Mouse (Mus musculus) kidney, postnatal 4 days (tissue): ENCODE measurements around the gene Duxf3.
"Not testable (repeated sequence)": the region's sequence is repeated elsewhere in the genome, so short reads cannot be mapped to it uniquely, and the experiment has no call there.

Experiments used
- DNase-seq, 2 experiments: peaks; one replicate each; pipeline ENCODE4 v3.0.0; 2021; ENCODE audit warnings: mixed read lengths in 2 of 2

The Duxf3 gene

GRCm38 (mm10) chr10:58221571-58221970, 10.9 kb downstream of the Duxf3 start:
- not testable (repeated sequence) for DNase-seq

GRCm38 (mm10) chr10:58220726-58221125, 11.7 kb downstream of the Duxf3 start:
- DNase-seq = peak in 1 of 2 experiments; percentile 30

GRCm38 (mm10) chr10:58217366-58217765, 15.1 kb downstream of the Duxf3 start:
- DNase-seq = no peak

GRCm38 (mm10) chr10:58215353-58215752, 17.1 kb downstream of the Duxf3 start:
- DNase-seq = no peak

- DNase-seq = no peak
Observed at GRCm38 (mm10) chr10:58214934-58215333, 17.5 kb downstream of the Duxf3 start.

GRCm38 (mm10) chr10:58214497-58214896, 18.0 kb downstream of the Duxf3 start:
- DNase-seq = no peak

- DNase-seq = no peak
Observed at GRCm38 (mm10) chr10:58212230-58212629, 20.2 kb downstream of the Duxf3 start.

GRCm38 (mm10) chr10:58211213-58211612, 21.3 kb downstream of the Duxf3 start:
- no peak for DNase-seq

GRCm38 (mm10) chr10:58210514-58210913, 22.0 kb downstream of the Duxf3 start:
- DNase-seq = no peak

- DNase-seq = no peak
Observed at GRCm38 (mm10) chr10:58209710-58210467, 22.6 kb downstream of the Duxf3 start.

- DNase-seq = no peak
Observed at GRCm38 (mm10) chr10:58206639-58207404, 25.7 kb downstream of the Duxf3 start.

- no peak for DNase-seq
Observed at GRCm38 (mm10) chr10:58205986-58206385, 26.5 kb downstream of the Duxf3 start.
